Mouse (Mus musculus): ENCODE measurements around the gene Cap2.

The Cap2 gene

DNA sequence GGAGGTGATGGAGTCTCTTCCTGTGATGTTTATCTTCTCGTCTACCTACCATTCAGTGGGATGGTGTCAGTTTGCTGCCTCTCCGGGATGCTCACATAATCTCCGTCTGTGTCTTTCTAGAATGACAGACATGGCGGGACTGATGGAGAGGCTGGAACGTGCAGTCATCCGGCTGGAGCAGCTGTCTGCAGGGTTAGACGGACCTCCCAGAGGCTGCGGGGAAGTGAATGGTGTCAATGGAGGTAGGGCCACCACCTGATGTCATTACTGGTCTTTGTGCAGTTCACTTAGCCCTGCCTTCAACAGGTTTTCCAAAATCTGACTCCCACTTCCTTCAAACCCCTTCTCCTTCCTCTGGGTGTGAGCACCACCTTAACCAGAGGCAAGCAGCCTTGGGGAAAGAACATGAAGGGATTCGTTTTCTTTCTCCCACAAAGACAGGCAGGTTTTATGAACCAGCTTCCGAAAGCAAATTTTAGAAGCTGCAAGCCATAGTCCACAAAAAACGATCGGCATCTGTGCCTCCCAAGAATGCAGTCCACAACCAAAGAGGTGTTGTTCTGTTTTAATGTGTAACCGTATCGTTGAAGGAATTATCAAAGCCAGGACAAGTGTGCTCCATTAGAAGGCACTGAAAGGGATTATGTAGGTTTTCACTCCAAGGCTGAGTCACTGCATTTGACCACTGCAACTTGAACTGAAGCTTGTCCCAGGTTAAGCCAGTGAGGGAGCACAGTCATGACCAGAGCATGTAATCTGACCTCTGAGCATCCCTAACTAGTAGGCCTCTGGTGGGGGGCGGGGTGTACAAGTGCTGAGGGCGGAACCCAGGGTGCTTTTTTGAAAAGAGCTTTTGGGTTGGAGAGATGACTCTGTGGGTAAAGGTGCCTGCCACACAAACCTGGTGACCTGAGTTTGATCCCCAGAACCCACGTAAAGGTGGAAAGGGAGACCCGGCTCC is 23.9 kb downstream of the Cap2 start:
- DNase-seq (ENCODE audit: low read depth, low spot score) = no peak

- DNase-seq (ENCODE audit: low read depth, low spot score) = no peak
Observed at GRCm38 (mm10) chr13:46526645-46527044, 25.0 kb downstream of the Cap2 start.

GRCm38 (mm10) chr13:46527340-46527739 is 25.7 kb downstream of the Cap2 start:
- DNase-seq (ENCODE audit: low read depth, low spot score) = no peak

- no peak for DNase-seq (ENCODE audit: low read depth, low spot score)
Observed at GRCm38 (mm10) chr13:46529037-46529436, 27.4 kb downstream of the Cap2 start.

- no peak for DNase-seq (ENCODE audit: low read depth, low spot score)
Observed at GRCm38 (mm10) chr13:46530546-46530945, 28.9 kb downstream of the Cap2 start.

- no peak for DNase-seq (ENCODE audit: low read depth, low spot score)
Observed at GRCm38 (mm10) chr13:46531676-46532075, 30.0 kb downstream of the Cap2 start.

GRCm38 (mm10) chr13:46532276-46532675 is 30.6 kb downstream of the Cap2 start:
- no peak for DNase-seq (ENCODE audit: low read depth, low spot score)

- no peak for DNase-seq (ENCODE audit: low read depth, low spot score)
Observed at GRCm38 (mm10) chr13:46533342-46534129, 31.9 kb downstream of the Cap2 start.

DNA sequence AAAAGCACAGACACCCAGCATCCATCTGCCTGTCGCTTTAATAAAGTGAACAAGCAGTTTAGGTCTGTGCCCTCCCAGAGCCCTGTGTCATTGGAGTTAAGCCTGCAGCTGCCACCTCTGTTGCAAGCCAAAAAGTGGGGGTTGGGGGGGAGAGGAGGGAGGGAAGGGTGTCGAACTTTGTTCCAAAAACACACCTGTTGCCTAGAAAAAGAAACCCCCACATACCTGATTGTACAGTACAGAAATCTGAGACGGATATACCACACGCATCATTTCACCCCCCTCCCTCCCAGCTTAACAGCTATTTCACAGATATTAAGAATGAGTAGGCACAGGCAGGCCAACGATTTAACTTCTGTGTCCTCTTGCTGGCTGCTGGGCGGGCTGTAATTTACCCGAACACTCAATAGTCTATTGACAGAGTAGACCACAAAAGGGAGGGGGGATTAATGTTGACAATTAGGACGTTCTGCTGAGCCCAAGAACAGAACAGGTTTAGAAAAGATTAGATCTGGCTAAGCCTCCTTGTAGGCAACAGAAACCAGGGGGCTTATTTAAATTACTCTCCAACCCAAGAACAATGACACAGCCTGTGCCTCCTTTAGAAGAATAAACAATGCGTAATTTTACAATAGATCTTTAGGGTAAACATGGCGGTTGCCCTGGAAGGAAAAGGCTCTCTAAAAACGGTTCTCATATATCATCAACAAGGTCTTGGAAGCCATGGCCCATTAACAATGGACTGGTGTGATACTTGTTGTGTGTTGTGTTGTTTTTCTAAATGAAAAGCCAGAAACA is 32.7 kb downstream of the Cap2 start:
- no peak for DNase-seq (ENCODE audit: low read depth, low spot score)

DNA sequence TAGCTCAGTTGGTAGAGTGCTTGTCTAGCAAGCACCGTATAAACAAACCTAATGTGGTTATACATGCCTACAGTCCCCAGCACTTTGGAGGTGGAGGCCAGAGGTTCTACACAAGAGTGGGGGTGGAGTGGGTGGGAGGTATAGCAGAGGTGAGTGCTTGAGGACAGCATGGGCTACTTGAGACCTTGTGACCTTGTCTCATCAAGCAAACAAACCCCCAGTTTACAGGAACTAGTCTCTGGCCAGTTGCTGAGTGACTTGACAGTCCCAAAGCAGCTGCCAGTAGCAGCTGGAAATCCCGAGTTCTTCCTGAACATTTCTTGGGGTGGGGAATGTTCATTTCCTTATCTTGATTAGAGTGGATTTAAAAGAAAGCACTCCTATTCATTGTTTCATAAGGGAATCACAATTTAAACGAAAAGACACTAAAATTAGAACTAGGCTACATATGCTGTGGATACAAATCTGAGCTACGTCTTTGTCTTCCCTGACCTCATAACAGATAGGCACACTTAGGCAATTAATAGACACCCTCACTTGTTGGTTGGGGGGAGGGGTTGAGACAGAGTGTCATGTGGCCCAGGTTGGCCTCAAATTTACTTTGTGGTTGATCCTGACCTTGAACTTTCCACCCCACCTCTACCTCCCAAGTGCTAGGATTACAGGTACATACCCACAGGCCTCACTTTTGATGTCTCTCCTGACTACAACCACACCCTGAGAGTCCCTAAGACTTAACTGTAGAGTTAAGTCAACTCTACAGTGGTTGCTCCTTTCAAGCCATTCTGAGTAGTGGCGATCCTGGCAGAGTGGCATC is 33.5 kb downstream of the Cap2 start:
- no peak for DNase-seq (ENCODE audit: low read depth, low spot score)

DNA sequence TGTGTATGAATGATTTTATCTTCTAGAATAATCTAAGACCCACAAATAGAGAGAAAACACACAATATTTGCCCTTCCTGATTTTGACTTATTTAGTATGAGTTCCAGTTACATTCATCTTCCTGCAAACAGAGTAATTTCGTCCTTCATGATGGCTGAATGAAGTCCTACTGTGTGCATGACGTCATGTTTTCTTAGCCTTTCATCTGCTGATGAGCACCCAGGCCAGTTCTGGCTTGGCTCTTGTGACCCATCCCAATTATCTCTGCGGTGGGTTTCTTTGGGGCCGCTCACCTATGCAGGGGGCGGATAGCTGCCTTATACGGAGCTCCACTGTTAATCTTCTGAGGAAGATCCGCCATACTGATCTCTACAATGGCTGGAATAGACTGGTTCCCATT is 37.6 kb downstream of the Cap2 start:
- no peak for DNase-seq (ENCODE audit: low read depth, low spot score)

DNA sequence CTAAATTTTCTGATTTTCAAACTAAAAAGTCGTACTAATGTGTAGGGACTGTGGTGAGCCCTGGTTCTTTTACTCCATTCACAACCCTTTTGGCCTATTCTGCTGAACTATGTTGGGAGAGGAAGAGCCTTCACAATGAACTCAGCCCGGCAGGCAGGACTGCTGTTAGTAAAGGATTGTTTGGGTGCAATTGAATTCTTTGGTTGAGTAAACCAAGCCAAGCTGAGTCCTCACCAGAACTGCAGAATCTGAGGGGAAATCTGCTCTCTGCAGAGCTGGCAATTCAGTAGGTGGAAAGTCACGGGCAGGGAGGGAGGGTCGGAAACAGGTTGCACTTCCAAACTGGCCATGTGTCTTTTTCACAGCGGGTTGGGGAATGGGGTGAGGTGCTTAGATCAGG is 39.3 kb downstream of the Cap2 start:
- DNase-seq (ENCODE audit: low read depth, low spot score) = no peak

DNA sequence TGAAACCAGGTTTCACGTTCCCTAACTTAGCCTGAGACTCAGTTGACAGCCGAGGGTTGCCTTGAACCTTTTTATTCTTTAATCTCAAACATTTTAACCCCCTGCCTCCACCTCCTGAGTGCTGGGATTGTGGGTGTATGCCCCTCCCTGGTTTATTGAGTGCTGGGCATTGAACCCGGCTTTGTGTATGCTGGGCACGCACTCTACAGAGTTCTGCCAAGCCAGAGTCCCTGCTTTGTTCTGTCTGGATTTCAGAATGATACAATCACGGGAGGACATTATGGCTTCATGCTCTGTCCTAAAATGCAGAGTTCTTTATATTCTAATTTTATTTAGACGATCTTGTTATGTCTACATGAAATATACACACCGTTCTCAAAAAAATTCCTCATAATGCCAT is 41.1 kb downstream of the Cap2 start:
- DNase-seq (ENCODE audit: low read depth, low spot score) = no peak

DNA sequence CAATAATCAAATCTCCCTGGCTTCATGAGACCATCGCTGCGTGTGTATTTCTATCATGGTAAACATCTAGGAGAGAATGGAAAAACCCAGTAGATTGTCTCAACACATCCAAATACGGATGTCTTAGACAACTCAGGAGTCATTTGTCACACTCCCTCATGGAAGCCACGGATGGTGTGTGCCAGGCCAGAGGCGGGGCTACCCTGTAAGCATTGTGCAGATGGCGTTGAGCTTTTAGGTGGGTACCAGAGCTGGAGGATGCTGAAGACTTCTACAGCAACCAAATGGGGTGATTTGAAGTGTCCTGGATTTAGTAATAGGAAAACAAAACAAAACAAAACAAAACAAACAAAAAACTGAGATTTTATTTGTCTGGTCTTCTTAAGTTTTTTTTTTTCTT is 43.0 kb downstream of the Cap2 start:
- no peak for DNase-seq (ENCODE audit: low read depth, low spot score)

GRCm38 (mm10) chr13:46545081-46545480 is 43.4 kb downstream of the Cap2 start:
- no peak for DNase-seq (ENCODE audit: low read depth, low spot score)

DNA sequence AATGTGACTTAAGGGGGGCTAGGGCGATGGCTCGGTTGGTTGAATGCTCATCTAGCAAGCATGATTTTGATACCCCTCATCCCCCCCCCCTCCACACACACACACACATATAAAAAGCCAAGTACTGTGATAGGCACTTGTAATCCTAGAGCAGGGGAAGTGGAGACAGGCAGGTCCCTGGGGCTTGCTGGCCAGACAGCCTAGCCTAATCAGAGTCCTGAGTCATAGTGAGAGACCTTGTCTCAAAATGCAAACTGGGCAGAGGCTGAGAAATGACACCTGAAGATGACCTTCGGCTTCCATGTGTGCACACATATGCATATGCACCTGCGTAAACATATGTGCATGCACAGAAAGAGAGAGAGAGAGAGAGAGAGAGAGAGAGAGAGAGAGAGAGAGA is 45.2 kb downstream of the Cap2 start:
- DNase-seq (ENCODE audit: low read depth, low spot score) = no peak

- DNase-seq (ENCODE audit: low read depth, low spot score) = no peak
Observed at GRCm38 (mm10) chr13:46547253-46547652, 45.6 kb downstream of the Cap2 start.

GRCm38 (mm10) chr13:46548132-46548531 is 46.5 kb downstream of the Cap2 start:
- DNase-seq (ENCODE audit: low read depth, low spot score) = no peak

DNA sequence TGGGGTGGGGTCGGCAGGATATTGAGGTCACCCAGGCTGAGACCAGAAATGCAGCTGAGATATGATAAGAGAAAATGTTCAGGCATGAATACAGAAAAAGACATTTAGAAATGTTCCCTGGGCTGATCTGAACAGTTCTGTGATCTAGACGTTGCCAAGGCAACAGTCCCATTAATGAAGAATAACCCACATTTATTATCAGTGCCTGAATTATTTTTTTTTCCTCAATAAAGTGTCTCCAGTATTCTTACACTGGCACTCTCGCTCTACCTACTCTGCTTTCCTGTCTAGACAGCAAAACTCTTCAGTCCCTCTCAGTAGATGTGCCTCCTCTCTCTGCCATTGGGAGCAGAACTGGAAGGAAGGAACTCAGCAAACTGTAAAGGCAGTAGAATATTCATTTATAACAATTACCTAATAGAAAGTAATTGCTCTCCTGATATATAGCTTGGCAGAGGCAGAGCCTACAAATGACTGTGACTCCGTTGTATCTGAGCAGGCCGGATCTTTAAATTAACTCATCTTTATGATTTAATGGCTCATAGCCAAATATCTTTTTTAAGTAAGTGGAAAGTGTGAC is 47.0 kb downstream of the Cap2 start:
- DNase-seq (ENCODE audit: low read depth, low spot score) = no peak

DNA sequence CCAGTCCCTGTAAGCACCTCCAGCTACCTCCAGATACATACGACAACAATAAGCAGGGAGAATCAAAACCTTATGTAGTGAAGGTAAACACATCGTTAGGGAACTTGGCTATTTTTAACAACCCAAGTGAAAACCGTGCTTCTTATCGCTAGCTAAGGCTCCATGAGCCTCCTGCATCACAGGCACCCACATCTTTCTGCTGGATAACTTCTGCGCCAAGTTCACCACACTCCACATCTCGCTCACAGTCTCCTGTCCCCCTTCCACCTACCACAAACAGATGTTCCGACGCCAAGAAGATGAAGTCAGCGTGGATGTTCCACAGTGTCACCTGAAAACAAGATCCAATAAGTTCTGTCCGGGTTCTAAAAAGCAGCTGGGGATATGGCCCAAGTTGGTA is 49.0 kb downstream of the Cap2 start:
- no peak for DNase-seq (ENCODE audit: low read depth, low spot score)

GRCm38 (mm10) chr13:46554736-46555135 is 53.1 kb downstream of the Cap2 start:
- no peak for DNase-seq (ENCODE audit: low read depth, low spot score)
